9 mouse cellular contexts compared by ENCODE assay signal in genomic region chr7:134779761-134780160, GRCm38 (mm10).
"Had no signal": no experiment of that assay in that cellular context is flagged by ENCODE, and none has a peak within 500 bp of the region (broad histone marks: within the 10 kb centered on the region; RNA-seq: fewer than 3 reads in every experiment).

No protein-coding gene starts in this region.

- DNase-seq: kidney, postnatal 10 days; kidney, postnatal 36 days; liver, embryonic 13.5 days; lung, adult 2 months; lung, postnatal 14 days; lung, postnatal 4 days; midbrain, embryonic 14.5 days; thymus, adult 18-20 months; thymus, postnatal 36 days had no signal
